Mouse (Mus musculus): ENCODE measurements around the gene Prss35. TPM values are rescaled to one million over a fixed set of nuclear protein-coding genes. Genes with fewer than 3 reads are reported as not detected.

Gene Prss35
- polyA plus RNA-seq, 1 experiment from 2014 or later: 16.4 TPM

DNA sequence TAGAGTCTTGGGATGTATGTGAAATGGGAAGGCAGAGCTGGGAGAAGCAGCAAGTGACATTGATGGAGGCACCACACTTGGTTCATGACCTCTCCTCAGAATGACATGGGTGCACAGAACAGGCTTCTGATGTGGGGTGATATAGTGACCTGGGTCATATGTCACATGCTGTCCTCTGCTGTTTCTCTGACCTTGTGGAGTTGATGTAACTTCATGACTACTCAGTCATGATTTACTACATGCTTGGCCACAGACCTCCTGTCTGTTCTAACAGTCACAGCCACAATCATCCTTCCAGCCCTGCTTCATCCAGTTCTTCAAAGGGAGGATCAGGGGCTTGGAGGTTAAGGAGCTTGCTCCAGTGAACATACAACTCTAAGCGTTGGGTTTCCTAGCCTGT lies 5.4 kb upstream of the Prss35 start:
- H3K4me1 ChIP-seq (replicated peaks): peaks cover 2% of the 10 kb centered on the region; the same call in 1 of the 2 replicates
- ATAC-seq: no peak
- H3K9me3 ChIP-seq: no peaks in the 10 kb centered on the region
- no peak overlapping the region for H3K4me3 ChIP-seq (replicated peaks)
- no peaks in the 10 kb centered on the region for H3K36me3 ChIP-seq
- WGBS: 72% methylated on average over 1 of the region's 1 CpGs
- no peak overlapping the region for H3K9ac ChIP-seq
- H3K27me3 ChIP-seq (replicated peaks): no peaks in the 10 kb centered on the region
- H3K27ac ChIP-seq: no peak overlapping the region
- no peak overlapping the region for H3K4me2 ChIP-seq (replicated peaks)

DNA sequence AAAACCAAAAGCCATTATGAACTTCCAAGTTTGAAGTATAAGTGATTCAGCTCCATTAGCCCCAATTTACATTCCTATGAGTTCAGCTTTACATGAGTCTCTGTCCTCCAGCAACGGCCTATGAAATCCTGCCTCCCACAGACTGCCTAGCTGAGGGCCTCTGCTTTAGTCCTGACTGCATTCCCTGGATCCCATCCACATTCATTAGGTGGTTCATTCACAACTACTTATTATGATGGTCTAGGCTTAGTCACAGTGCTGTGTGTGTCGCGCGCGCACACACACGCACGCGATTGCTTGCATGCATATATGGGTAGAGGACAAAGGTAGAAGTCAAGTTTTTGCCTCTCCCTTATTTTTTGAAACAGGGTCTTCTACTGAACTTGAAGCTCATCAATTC lies 4.6 kb upstream of the Prss35 start:
- no peak overlapping the region for H3K4me3 ChIP-seq (replicated peaks)
- no peak overlapping the region for H3K9ac ChIP-seq
- WGBS: 95% methylated on average over 8 of the region's 8 CpGs
- no peak overlapping the region for H3K4me2 ChIP-seq (replicated peaks)
- no peaks in the 10 kb centered on the region for H3K36me3 ChIP-seq
- 0 out of 2 replicates have a peak, but pooled peaks cover 3% of the 10 kb centered on the region for H3K27me3 ChIP-seq (replicated peaks)
- no peak for ATAC-seq
- H3K9me3 ChIP-seq: no peaks in the 10 kb centered on the region
- H3K4me1 ChIP-seq (replicated peaks): peaks cover 6% of the 10 kb centered on the region; the same call in 1 of the 2 replicates
- H3K27ac ChIP-seq: no peak overlapping the region

DNA sequence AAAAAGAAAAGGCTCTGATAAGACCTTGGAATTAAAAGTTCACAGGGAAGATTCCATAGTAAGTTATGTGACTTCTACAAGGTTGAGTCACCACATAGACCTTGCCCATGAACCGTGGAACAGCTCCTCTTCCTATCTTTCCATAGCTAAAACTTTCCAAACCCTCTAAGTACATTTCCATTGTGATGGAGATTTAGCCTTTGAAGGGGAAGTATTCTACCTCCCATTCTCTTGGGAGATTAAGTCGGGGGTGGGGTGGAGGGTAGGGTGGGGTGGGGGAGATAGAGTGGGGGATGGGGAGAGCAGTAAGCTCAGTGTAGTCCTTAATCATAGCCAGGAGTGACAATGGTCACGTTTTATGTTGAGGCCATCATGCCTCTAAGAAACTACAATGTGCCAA lies 3.5 kb upstream of the Prss35 start:
- H3K36me3 ChIP-seq: no peaks in the 10 kb centered on the region
- H3K9ac ChIP-seq: no peak overlapping the region
- no peaks in the 10 kb centered on the region for H3K9me3 ChIP-seq
- 53% methylated on average over 3 of the region's 3 CpGs for WGBS
- H3K4me2 ChIP-seq (replicated peaks): no peak overlapping the region
- H3K4me3 ChIP-seq (replicated peaks): no peak overlapping the region
- H3K27me3 ChIP-seq (replicated peaks): 0 out of 2 replicates have a peak, but pooled peaks cover 3% of the 10 kb centered on the region
- peaks cover 6% of the 10 kb centered on the region; the same call in 1 of the 2 replicates for H3K4me1 ChIP-seq (replicated peaks)
- H3K27ac ChIP-seq: no peak overlapping the region
- no peak for ATAC-seq

DNA sequence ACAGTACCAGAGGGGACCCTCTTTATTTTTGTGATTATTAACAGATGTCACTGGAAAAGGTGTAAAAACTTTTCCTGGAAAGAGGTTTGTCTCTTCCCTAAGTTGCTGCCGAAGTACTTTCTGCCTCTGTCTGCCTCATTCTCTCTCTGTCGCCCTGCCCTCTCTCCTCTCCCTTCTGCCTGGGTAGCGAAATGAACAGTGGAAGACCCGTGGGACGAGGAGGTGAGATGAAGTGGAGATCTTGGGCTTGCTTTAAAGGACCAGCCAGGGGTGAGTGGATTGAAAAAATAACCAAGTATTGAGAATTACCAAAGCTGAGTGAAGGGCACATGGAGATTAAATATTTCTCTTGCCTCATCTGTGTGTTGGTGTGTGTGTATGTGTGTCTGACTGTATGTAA lies 592 bp downstream of the Prss35 start:
- H3K27ac ChIP-seq: no peak overlapping the region
- no peak overlapping the region for H3K4me3 ChIP-seq (replicated peaks)
- H3K36me3 ChIP-seq: no peaks in the 10 kb centered on the region
- H3K9ac ChIP-seq: no peak overlapping the region
- ATAC-seq: no peak
- WGBS: 25% methylated on average over 5 of the region's 5 CpGs
- H3K9me3 ChIP-seq: no peaks in the 10 kb centered on the region
- 0 out of 2 replicates have a peak overlapping the region, but pooled peaks have one; percentile 61 for H3K4me2 ChIP-seq (replicated peaks)
- peaks cover 6% of the 10 kb centered on the region; the same call in 1 of the 2 replicates for H3K4me1 ChIP-seq (replicated peaks)
- H3K27me3 ChIP-seq (replicated peaks): 0 out of 2 replicates have a peak, but pooled peaks cover 3% of the 10 kb centered on the region

DNA sequence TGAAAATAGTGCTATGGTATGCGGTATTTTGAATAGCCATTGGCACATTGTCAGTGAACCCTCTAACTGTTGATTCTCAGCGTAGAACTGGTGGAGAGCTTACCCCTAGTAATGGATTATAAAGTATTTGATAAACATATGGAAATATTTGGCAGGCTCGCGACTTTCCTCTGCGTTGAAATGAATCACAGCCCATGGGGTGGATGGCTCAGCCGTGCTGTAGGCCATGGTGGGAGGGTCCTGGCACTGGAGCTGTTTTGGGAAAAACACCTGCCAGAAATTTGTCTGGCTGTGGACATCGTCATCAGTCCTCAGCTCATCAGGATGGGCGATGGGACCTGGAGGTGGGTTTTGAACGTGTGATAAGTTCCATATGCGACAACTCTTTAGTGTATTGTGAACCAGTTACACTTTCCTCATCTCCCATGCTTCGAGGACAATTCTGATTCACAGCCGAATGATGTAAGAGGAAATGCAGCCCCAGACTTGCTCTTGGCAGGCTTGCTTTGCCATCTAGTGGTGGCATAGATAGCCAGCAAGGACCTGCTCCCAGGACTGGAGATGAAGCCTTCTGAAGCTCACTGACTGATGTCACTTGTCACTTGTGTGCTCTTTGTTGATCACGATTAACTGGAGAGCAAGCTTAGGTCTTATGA lies 2.6 kb downstream of the Prss35 start:
- ATAC-seq: peak; percentile 83
- Histone ChIP-seq H3K4me1 (replicated peaks) (peaks cover 6% of the 10 kb centered on the region; the same call in 1 of the 2 replicates), H3K36me3 (no peaks in the 10 kb centered on the region), H3K9ac (no peak overlapping the region), H3K27me3 (replicated peaks) (0 out of 2 replicates have a peak, but pooled peaks cover 3% of the 10 kb centered on the region), H3K9me3 (no peaks in the 10 kb centered on the region), H3K27ac (no peak overlapping the region), H3K4me2 (replicated peaks) (peak overlapping the region; percentile 33; the same call in 1 of the 2 replicates), H3K4me3 (replicated peaks) (no peak overlapping the region)
- 25% methylated on average over 13 of the region's 13 CpGs for WGBS

DNA sequence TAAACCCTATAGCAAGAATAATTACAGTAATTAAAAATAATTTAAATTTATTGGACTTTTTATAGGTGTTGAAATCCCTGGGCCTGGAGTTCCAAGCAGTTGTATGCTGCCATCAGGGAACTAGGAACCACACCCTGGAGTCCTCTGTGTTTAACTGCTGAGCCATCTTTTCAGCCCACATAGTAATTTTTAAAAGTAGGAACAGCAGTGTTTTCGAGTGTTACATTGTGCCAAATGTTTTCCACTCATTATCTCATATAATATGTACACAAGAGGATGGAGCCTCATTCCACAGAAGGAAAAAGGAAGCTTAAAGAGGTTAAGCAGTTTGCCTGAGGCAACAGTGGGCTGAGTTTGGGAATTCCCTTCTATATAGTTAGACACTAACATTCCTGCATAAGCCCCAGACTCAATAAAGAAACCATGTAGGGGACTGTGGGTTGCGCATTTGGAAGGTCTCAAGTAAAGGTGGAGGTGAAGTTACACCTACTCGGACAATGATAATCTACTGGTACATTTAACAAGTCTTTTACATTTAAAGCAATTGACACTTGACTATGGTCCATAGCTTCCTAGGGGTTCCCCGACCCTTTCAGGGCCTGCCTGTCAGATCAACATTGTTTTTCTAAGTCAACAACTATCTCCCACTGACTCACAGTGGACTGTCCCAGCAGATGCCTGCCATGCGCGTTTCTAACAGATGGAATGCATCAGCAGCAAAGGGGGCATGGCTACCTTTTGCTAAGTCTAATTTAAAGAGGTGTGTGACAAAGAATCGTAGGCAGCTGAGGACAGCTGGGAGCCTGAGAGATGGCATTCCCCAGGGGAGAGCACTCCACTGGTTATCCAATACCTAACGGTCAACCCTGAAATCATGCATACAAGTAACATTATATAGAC lies 19.3 kb downstream of the Prss35 start:
- 58% methylated on average over 8 of the region's 8 CpGs for WGBS
- Histone ChIP-seq H3K27me3 (replicated peaks) (no peaks in the 10 kb centered on the region), H3K36me3 (no peaks in the 10 kb centered on the region), H3K4me3 (replicated peaks) (no peak overlapping the region), H3K9ac (no peak overlapping the region), H3K9me3 (no peaks in the 10 kb centered on the region), H3K4me1 (replicated peaks) (no peaks in the 10 kb centered on the region), H3K27ac (no peak overlapping the region), H3K4me2 (replicated peaks) (no peak overlapping the region)
- ATAC-seq: no peak

DNA sequence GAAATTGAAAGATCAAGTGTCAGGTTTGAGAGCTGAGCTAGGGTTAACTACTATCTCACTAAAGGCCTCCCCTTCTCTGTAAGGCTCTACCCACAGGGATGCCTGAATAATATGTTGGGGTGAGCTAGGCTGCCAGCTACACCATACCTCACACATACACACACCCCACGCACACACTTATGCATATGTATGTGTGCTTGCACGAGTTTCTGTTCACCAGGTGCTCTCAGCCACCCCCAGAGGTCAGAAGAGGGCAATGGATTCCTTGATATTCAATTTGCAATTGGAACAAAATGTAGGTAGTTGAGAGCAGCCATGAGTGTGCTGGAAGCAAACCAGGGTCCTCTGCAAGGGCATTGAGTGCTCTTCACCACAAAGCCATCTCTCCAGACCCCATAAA lies 20.6 kb downstream of the Prss35 start:
- no peak overlapping the region for H3K4me3 ChIP-seq (replicated peaks)
- no peaks in the 10 kb centered on the region for H3K9me3 ChIP-seq
- no peak for ATAC-seq
- no peaks in the 10 kb centered on the region for H3K36me3 ChIP-seq
- no peaks in the 10 kb centered on the region for H3K4me1 ChIP-seq (replicated peaks)
- no peaks in the 10 kb centered on the region for H3K27me3 ChIP-seq (replicated peaks)
- 61% methylated on average over 2 of the region's 2 CpGs for WGBS
- no peak overlapping the region for H3K4me2 ChIP-seq (replicated peaks)
- no peak overlapping the region for H3K9ac ChIP-seq
- no peak overlapping the region for H3K27ac ChIP-seq

DNA sequence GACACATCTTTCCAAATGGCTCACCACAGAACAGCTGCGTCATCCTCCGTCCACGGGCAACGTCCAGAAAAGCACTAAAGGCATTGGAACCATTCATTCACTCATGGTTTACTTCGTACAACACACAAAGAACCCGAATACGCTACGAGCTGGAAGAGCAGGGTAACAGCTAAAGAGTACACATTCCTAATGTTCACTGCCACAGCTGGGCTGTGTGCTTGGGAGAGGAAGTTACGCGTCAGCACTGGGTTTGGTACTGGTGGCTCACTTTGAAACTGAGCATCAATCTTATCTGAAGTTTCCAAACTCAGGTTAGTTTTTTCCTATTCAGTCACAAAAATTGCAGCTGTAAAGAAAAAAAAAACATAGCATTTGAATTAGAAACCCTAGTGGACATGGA lies 23.5 kb downstream of the Prss35 start:
- H3K4me1 ChIP-seq (replicated peaks): no peaks in the 10 kb centered on the region
- H3K27ac ChIP-seq: no peak overlapping the region
- no peaks in the 10 kb centered on the region for H3K9me3 ChIP-seq
- ATAC-seq: no peak
- WGBS: 56% methylated on average over 10 of the region's 10 CpGs
- no peaks in the 10 kb centered on the region for H3K36me3 ChIP-seq
- H3K4me2 ChIP-seq (replicated peaks): no peak overlapping the region
- no peaks in the 10 kb centered on the region for H3K27me3 ChIP-seq (replicated peaks)
- no peak overlapping the region for H3K4me3 ChIP-seq (replicated peaks)
- H3K9ac ChIP-seq: no peak overlapping the region

DNA sequence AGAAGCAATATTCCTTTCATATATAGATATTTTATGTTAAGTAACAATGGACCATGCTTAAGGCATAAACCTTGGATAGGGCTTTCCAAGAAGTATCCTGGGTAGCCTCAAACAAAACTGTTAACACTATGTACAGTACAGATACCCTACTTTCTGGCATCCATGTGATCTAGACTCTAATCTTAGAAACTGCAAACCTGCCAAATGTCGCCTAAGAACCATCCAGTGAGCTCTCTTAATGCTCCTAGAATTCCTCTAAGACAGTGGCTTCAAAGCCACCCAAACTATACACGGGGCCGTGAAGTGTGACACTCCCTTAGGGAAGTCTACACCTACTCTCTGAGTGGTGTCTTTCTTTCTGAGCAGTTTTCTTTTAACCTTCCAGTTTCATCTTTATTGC lies 29.4 kb downstream of the Prss35 start:
- Histone ChIP-seq H3K27ac (no peak overlapping the region), H3K4me3 (replicated peaks) (no peak overlapping the region), H3K4me1 (replicated peaks) (no peaks in the 10 kb centered on the region), H3K9me3 (no peaks in the 10 kb centered on the region), H3K27me3 (replicated peaks) (no peaks in the 10 kb centered on the region), H3K36me3 (no peaks in the 10 kb centered on the region), H3K4me2 (replicated peaks) (no peak overlapping the region), H3K9ac (no peak overlapping the region)
- WGBS: 76% methylated on average over 3 of the region's 3 CpGs
- no peak for ATAC-seq

DNA sequence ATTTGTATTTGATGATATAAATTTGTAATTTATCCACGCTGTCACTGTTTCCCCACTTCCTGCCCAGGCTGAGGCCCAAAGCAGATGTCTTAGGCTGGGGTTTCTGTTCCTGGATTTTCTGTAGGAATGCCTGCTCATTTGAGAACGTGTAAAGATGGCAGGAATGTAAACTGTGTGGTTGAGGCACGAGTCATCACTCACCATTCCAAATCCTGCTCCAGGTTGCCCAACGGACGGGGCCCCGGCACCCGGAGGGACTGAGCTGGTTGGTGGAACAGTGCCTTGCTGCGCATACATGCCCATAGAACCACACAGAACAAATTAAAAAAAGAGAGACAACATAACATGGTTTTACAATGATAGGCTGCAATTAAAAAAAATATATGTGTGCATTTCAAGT lies 30.5 kb downstream of the Prss35 start:
- 65% methylated on average over 8 of the region's 8 CpGs for WGBS
- H3K4me2 ChIP-seq (replicated peaks): no peak overlapping the region
- no peaks in the 10 kb centered on the region for H3K36me3 ChIP-seq
- no peak overlapping the region for H3K27ac ChIP-seq
- no peak overlapping the region for H3K9ac ChIP-seq
- no peaks in the 10 kb centered on the region for H3K9me3 ChIP-seq
- H3K4me3 ChIP-seq (replicated peaks): no peak overlapping the region
- ATAC-seq: no peak
- no peaks in the 10 kb centered on the region for H3K27me3 ChIP-seq (replicated peaks)
- H3K4me1 ChIP-seq (replicated peaks): no peaks in the 10 kb centered on the region

DNA sequence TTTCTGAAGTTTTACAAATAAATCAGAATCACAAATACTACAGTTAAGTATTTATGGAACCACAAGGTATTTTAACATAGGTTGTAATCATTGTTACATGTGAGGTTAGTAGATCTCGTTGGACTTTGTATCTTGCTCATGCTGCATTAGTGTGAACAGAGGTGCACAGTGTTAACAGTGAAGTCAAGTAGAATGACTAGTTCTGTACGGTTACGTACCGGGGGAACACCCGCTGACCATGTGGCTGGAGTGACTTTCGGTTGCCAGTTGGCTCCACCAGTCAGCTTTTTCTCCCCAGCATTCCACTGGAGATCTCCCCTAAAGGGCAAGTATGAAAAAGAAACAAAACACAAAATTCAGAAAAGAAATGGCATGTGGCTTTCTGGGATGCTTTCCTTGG lies 31.9 kb downstream of the Prss35 start:
- no peak for ATAC-seq

DNA sequence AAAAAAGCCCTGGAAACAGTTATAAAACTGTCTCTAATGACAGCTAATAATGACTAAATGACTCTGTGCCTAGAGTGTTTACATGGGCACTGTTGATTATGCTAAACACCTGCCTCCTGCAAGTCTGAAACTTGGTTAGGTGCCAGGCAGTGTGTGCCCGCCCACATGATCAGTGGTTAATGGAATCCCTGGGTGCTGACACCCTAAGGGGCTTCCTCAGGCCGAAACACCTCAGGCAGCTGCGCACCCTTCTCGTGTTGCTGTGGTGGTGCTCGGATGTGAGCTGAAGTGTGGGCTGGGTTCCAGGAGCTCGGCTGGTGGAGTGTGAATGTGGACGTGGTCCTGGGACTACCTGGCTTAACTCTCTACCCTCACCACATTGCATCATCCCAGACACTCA lies 33.9 kb downstream of the Prss35 start:
- H3K4me2 ChIP-seq (replicated peaks): no peak overlapping the region
- no peak overlapping the region for H3K9ac ChIP-seq
- H3K4me3 ChIP-seq (replicated peaks): no peak overlapping the region
- H3K9me3 ChIP-seq: no peaks in the 10 kb centered on the region
- 42% methylated on average over 7 of the region's 7 CpGs for WGBS
- H3K4me1 ChIP-seq (replicated peaks): no peaks in the 10 kb centered on the region
- H3K36me3 ChIP-seq: no peaks in the 10 kb centered on the region
- no peak for ATAC-seq
- no peak overlapping the region for H3K27ac ChIP-seq
- no peaks in the 10 kb centered on the region for H3K27me3 ChIP-seq (replicated peaks)

More for the DNA sequence above, 31.9 kb downstream of the Prss35 start:
- no peaks in the 10 kb centered on the region for H3K9me3 ChIP-seq
- H3K27ac ChIP-seq: no peak overlapping the region
- 93% methylated on average over 6 of the region's 6 CpGs for WGBS
- H3K4me2 ChIP-seq (replicated peaks): no peak overlapping the region
- no peak overlapping the region for H3K4me3 ChIP-seq (replicated peaks)
- H3K36me3 ChIP-seq: no peaks in the 10 kb centered on the region
- no peaks in the 10 kb centered on the region for H3K27me3 ChIP-seq (replicated peaks)
- no peaks in the 10 kb centered on the region for H3K4me1 ChIP-seq (replicated peaks)
- H3K9ac ChIP-seq: no peak overlapping the region

Measured in intestine, embryonic 15.5 days (tissue).